Mouse (Mus musculus): ENCODE measurements around the gene Lmna. TPM values are rescaled to one million over a fixed set of nuclear protein-coding genes. Genes with fewer than 3 reads are reported as not detected.

The Lmna gene
- polyA plus RNA-seq, 1 experiment from 2014 or later = 59.7 TPM

- no peak overlapping the region for H3K4me3 ChIP-seq (ENCODE audit: low read depth, low read length)
- H3K36me3 ChIP-seq (ENCODE audit: control insufficient read depth, insufficient read depth, low read length) = peaks cover 44% of the 10 kb centered on the region
- H3K9ac ChIP-seq (ENCODE audit: low read depth, low read length) = no peak overlapping the region
- 23% methylated on average over 26 of the region's 27 CpGs for WGBS
- no peak overlapping the region for H3K27ac ChIP-seq (ENCODE audit: low read length)
- no peak overlapping the region for H3K4me2 ChIP-seq (ENCODE audit: low read length)
- peak; percentile 32; the same call in 1 of the 2 replicates for ATAC-seq
- no peaks in the 10 kb centered on the region for H3K27me3 ChIP-seq (ENCODE audit: control insufficient read depth, insufficient read depth, low read depth, low read length)
- 0 out of 2 replicates have a peak, but pooled peaks cover 4% of the 10 kb centered on the region for H3K4me1 ChIP-seq (ENCODE audit: control insufficient read depth, insufficient read depth, low read length)
- no peaks in the 10 kb centered on the region for H3K9me3 ChIP-seq (replicated peaks; ENCODE audit: control insufficient read depth, low read length, poor library complexity, severe bottlenecking)
These were observed 69.0 kb downstream of the Lmna start for GRCm38 (mm10) chr3:88440500-88441381.

- no peak overlapping the region for H3K4me2 ChIP-seq (ENCODE audit: low read length)
These were observed 70.2 kb downstream of the Lmna start for GRCm38 (mm10) chr3:88439582-88439981.

GRCm38 (mm10) chr3:88437454-88437853 lies 72.3 kb downstream of the Lmna start:
- Histone ChIP-seq H3K9ac (ENCODE audit: low read depth, low read length) (no peak overlapping the region), H3K4me1 (ENCODE audit: control insufficient read depth, insufficient read depth, low read length) (0 out of 2 replicates have a peak, but pooled peaks cover 4% of the 10 kb centered on the region), H3K9me3 (replicated peaks; ENCODE audit: control insufficient read depth, low read length, poor library complexity, severe bottlenecking) (no peaks in the 10 kb centered on the region), H3K27ac (ENCODE audit: low read length) (no peak overlapping the region), H3K36me3 (ENCODE audit: control insufficient read depth, insufficient read depth, low read length) (peaks cover 35% of the 10 kb centered on the region), H3K4me2 (ENCODE audit: low read length) (no peak overlapping the region), H3K4me3 (ENCODE audit: low read depth, low read length) (no peak overlapping the region), H3K27me3 (ENCODE audit: control insufficient read depth, insufficient read depth, low read depth, low read length) (no peaks in the 10 kb centered on the region)
- 80% methylated on average over 10 of the region's 10 CpGs for WGBS
- no peak for ATAC-seq

More at GRCm38 (mm10) chr3:88439582-88439981, 70.2 kb downstream of the Lmna start:
- Histone ChIP-seq H3K4me3 (ENCODE audit: low read depth, low read length) (no peak overlapping the region), H3K9ac (ENCODE audit: low read depth, low read length) (no peak overlapping the region), H3K27me3 (ENCODE audit: control insufficient read depth, insufficient read depth, low read depth, low read length) (no peaks in the 10 kb centered on the region), H3K4me1 (ENCODE audit: control insufficient read depth, insufficient read depth, low read length) (0 out of 2 replicates have a peak, but pooled peaks cover 4% of the 10 kb centered on the region), H3K9me3 (replicated peaks; ENCODE audit: control insufficient read depth, low read length, poor library complexity, severe bottlenecking) (no peaks in the 10 kb centered on the region), H3K27ac (ENCODE audit: low read length) (no peak overlapping the region), H3K36me3 (ENCODE audit: control insufficient read depth, insufficient read depth, low read length) (peaks cover 46% of the 10 kb centered on the region)
- no peak for ATAC-seq
- 53% methylated on average over 3 of the region's 4 CpGs for WGBS

GRCm38 (mm10) chr3:88436395-88437201 lies 73.2 kb downstream of the Lmna start:
- Histone ChIP-seq H3K27ac (ENCODE audit: low read length) (no peak overlapping the region), H3K9ac (ENCODE audit: low read depth, low read length) (0 out of 2 replicates have a peak overlapping the region, but pooled peaks have one; percentile 28)

GRCm38 (mm10) chr3:88435515-88435914 lies 74.2 kb downstream of the Lmna start:
- no peak overlapping the region for H3K4me3 ChIP-seq (ENCODE audit: low read depth, low read length)
- H3K9me3 ChIP-seq (replicated peaks; ENCODE audit: control insufficient read depth, low read length, poor library complexity, severe bottlenecking) = no peaks in the 10 kb centered on the region
- H3K27ac ChIP-seq (ENCODE audit: low read length) = no peak overlapping the region
- no peaks in the 10 kb centered on the region for H3K27me3 ChIP-seq (ENCODE audit: control insufficient read depth, insufficient read depth, low read depth, low read length)
- 65% methylated on average over 10 of the region's 10 CpGs for whole genome bisulfite sequencing
- H3K36me3 ChIP-seq (ENCODE audit: control insufficient read depth, insufficient read depth, low read length) = peaks cover 31% of the 10 kb centered on the region
- no peak overlapping the region for H3K4me2 ChIP-seq (ENCODE audit: low read length)
- H3K4me1 ChIP-seq (ENCODE audit: control insufficient read depth, insufficient read depth, low read length) = no peaks in the 10 kb centered on the region
- no peak overlapping the region for H3K9ac ChIP-seq (ENCODE audit: low read depth, low read length)
- no peak for ATAC-seq

More at GRCm38 (mm10) chr3:88436395-88437201, 73.2 kb downstream of the Lmna start:
- Histone ChIP-seq H3K4me2 (ENCODE audit: low read length) (peak overlapping the region; percentile 38), H3K4me1 (ENCODE audit: control insufficient read depth, insufficient read depth, low read length) (0 out of 2 replicates have a peak, but pooled peaks cover 4% of the 10 kb centered on the region), H3K9me3 (replicated peaks; ENCODE audit: control insufficient read depth, low read length, poor library complexity, severe bottlenecking) (no peaks in the 10 kb centered on the region), H3K36me3 (ENCODE audit: control insufficient read depth, insufficient read depth, low read length) (peaks cover 32% of the 10 kb centered on the region), H3K4me3 (ENCODE audit: low read depth, low read length) (no peak overlapping the region; the same call in 1 of the 2 replicates), H3K27me3 (ENCODE audit: control insufficient read depth, insufficient read depth, low read depth, low read length) (no peaks in the 10 kb centered on the region)
- WGBS = 11% methylated on average over 26 of the region's 29 CpGs
- peak; percentile 64 for ATAC-seq

MicroRNA genes within 50 kb of the gene (microRNA counts, 519-probe panel; counts per million panel counts)
- 386 counts per million, percentile 18 among the panel's probes with 10 or more counts for microRNA mmu-miR-1905

Small RNA genes within 50 kb of the gene (microRNA-seq; reads per million reads assigned to microRNA genes)
- gene Mir1905 (not detected), gene Mir7011 (not detected)

Other genes starting within 250 kb of the Lmna start
- 0.16 TPM in 1 of 2 replicates, not detected in the other for gene Gm38392, start 222.7 kb downstream of the Lmna start, polyA plus RNA-seq (2015; fragmentation: Nextera tagmentation; extraction: Ambion mirVana)
- gene Tsacc, start 213.0 kb downstream of the Lmna start, polyA plus RNA-seq (2015; fragmentation: Nextera tagmentation; extraction: Ambion mirVana) = 7.3 and 7.5 TPM in 2 replicates
- 419 and 444 TPM in 2 replicates for gene Cct3, start 212.8 kb downstream of the Lmna start, polyA plus RNA-seq (2015; fragmentation: Nextera tagmentation; extraction: Ambion mirVana)
- gene Glmp, start 184.9 kb downstream of the Lmna start, polyA plus RNA-seq (2015; fragmentation: Nextera tagmentation; extraction: Ambion mirVana) = 91.3 and 107 TPM in 2 replicates
- gene Tmem79, start 173.8 kb downstream of the Lmna start, polyA plus RNA-seq (2015; fragmentation: Nextera tagmentation; extraction: Ambion mirVana) = 1.0 and 1.2 TPM in 2 replicates
- 61.4 and 65.7 TPM in 2 replicates for gene Smg5, start 173.7 kb downstream of the Lmna start, polyA plus RNA-seq (2015; fragmentation: Nextera tagmentation; extraction: Ambion mirVana)
- gene Paqr6, start 145.4 kb downstream of the Lmna start, polyA plus RNA-seq (2015; fragmentation: Nextera tagmentation; extraction: Ambion mirVana) = 1.2 and 1.9 TPM in 2 replicates
- not detected in 2 replicates for gene Bglap3, start 137.2 kb downstream of the Lmna start, polyA plus RNA-seq (2015; fragmentation: Nextera tagmentation; extraction: Ambion mirVana)
- 1.3 TPM in 1 of 2 replicates, not detected in the other for gene Bglap2, start 131.3 kb downstream of the Lmna start, polyA plus RNA-seq (2015; fragmentation: Nextera tagmentation; extraction: Ambion mirVana)
- 0.88 TPM in 1 of 2 replicates, not detected in the other for gene Bglap, start 125.5 kb downstream of the Lmna start, polyA plus RNA-seq (2015; fragmentation: Nextera tagmentation; extraction: Ambion mirVana)
- gene Pmf1, start 99.6 kb downstream of the Lmna start, polyA plus RNA-seq (2015; fragmentation: Nextera tagmentation; extraction: Ambion mirVana) = 18.3 and 19.2 TPM in 2 replicates
- 36.7 and 39.3 TPM in 2 replicates for gene Slc25a44, start 84.8 kb downstream of the Lmna start, polyA plus RNA-seq (2015; fragmentation: Nextera tagmentation; extraction: Ambion mirVana)
- 42.5 and 44.0 TPM in 2 replicates for gene Sema4a, start 48.8 kb downstream of the Lmna start, polyA plus RNA-seq (2015; fragmentation: Nextera tagmentation; extraction: Ambion mirVana)
- gene Mex3a, start 22.4 kb upstream of the Lmna start, polyA plus RNA-seq (2015; fragmentation: Nextera tagmentation; extraction: Ambion mirVana) = 28.6 and 33.0 TPM in 2 replicates
- 0.69 TPM in 1 of 2 replicates, not detected in the other for gene Rab25, start 38.3 kb upstream of the Lmna start, polyA plus RNA-seq (2015; fragmentation: Nextera tagmentation; extraction: Ambion mirVana)
- gene Lamtor2, start 43.1 kb upstream of the Lmna start, polyA plus RNA-seq (2015; fragmentation: Nextera tagmentation; extraction: Ambion mirVana) = 181 and 193 TPM in 2 replicates
- gene Ubqln4, start 43.8 kb upstream of the Lmna start, polyA plus RNA-seq (2015; fragmentation: Nextera tagmentation; extraction: Ambion mirVana) = 39.8 and 41.3 TPM in 2 replicates
- 127 and 144 TPM in 2 replicates for gene Ssr2, start 65.9 kb upstream of the Lmna start, polyA plus RNA-seq (2015; fragmentation: Nextera tagmentation; extraction: Ambion mirVana)
- gene Arhgef2, start 96.0 kb upstream of the Lmna start, polyA plus RNA-seq (2015; fragmentation: Nextera tagmentation; extraction: Ambion mirVana) = 104 and 131 TPM in 2 replicates
- gene Rxfp4, start 143.2 kb upstream of the Lmna start, polyA plus RNA-seq (2015; fragmentation: Nextera tagmentation; extraction: Ambion mirVana) = not detected in 2 replicates
- 84.4 and 94.9 TPM in 2 replicates for gene Khdc4, start 175.8 kb upstream of the Lmna start, polyA plus RNA-seq (2015; fragmentation: Nextera tagmentation; extraction: Ambion mirVana)
- 59.4 and 65.6 TPM in 2 replicates for gene Rit1, start 206.9 kb upstream of the Lmna start, polyA plus RNA-seq (2015; fragmentation: Nextera tagmentation; extraction: Ambion mirVana)